Mouse (Mus musculus) kidney, postnatal 0 days (tissue): Measurements from ENCODE around the gene Arpc4. TPM values are rescaled to one million over a fixed set of nuclear protein-coding genes. Genes with fewer than 3 reads are reported as not detected.

Experiments used
- ATAC-seq: fragments of 200-750 bp; cut with Nextera tagmentation; replicated peaks from 2 replicates; pipeline ENCODE4 v1.8.0; 2017; ENCODE audit warnings: low read depth, moderate number of reproducible peaks, moderate TSS enrichment, moderate library complexity; ENCODE audit not compliant: low FRiP score
- DNase-seq: peaks from one replicate; pipeline ENCODE4 v3.0.0-alpha.2; 2016; ENCODE audit warnings: low spot score
- H3K27ac ChIP-seq: fragments of 300-500 bp; sonication (generic); 2 replicates; pipeline ENCODE4 v1.5.1; 2014; ENCODE audit warnings: mild to moderate bottlenecking
- H3K27me3 ChIP-seq: fragments of 300-500 bp; sonication (generic); 2 replicates; pipeline ENCODE4 v1.6.1; 2014; ENCODE audit warnings: low read length, mixed read lengths; ENCODE audit not compliant: insufficient read depth
- H3K36me3 ChIP-seq: fragments of 300-500 bp; sonication (generic); 2 replicates; pipeline ENCODE4 v1.6.1; 2014; ENCODE audit warnings: low read length, mixed read lengths; ENCODE audit not compliant: insufficient read depth
- H3K4me1 ChIP-seq: fragments of 300-500 bp; sonication (generic); replicated peaks from 2 replicates; pipeline ENCODE4 v1.6.1; 2014; ENCODE audit warnings: antibody characterized with exemption, low read length, mixed read lengths; ENCODE audit not compliant: insufficient read depth
- H3K4me2 ChIP-seq: fragments of 300-500 bp; sonication (generic); 2 replicates; pipeline ENCODE4 v1.6.1; 2014; ENCODE audit warnings: mild to moderate bottlenecking, low read length, moderate library complexity, mixed read lengths
- H3K4me3 ChIP-seq: fragments of 300-500 bp; sonication (generic); replicated peaks from 2 replicates; pipeline ENCODE4 v1.5.1; 2014; ENCODE audit warnings: low read depth, low read length
- H3K9ac ChIP-seq: fragments of 300-500 bp; sonication (generic); 2 replicates; pipeline ENCODE4 v1.6.1; 2014; ENCODE audit warnings: low read depth, low read length
- H3K9me3 ChIP-seq: fragments of 300-500 bp; sonication (generic); replicated peaks from 2 replicates; pipeline ENCODE4 v1.6.1; 2016; ENCODE audit warnings: low read length, inconsistent platforms, mixed read lengths
- CTCF ChIP-seq: IDR thresholded peaks from 2 replicates; pipeline ENCODE4 v1.5.1; 2016; ENCODE audit warnings: antibody characterized with exemption, low read depth, mild to moderate bottlenecking, moderate library complexity
- WGBS: fragments of 180-500 bp; shearing (Covaris S2); extraction: QIAGEN DNeasy Blood & Tissue Kit; methylation state at CpG from one replicate; pipeline ENCODE4 v1.1.7; 2014; 5-methylcytosine and 5-hydroxymethylcytosine counted together
- polyA plus RNA-seq: library from polyadenylated mRNA; unstranded; fragments of >200 nt; fragmentation: Nextera tagmentation; extraction: Ambion mirVana; gene quantifications from 2 replicates; pipeline ENCODE4 v1.2.1, GENCODE M21; 2015

The Arpc4 gene
- polyA plus RNA-seq, 1 experiment from 2014 or later, result 375 TPM

DNA sequence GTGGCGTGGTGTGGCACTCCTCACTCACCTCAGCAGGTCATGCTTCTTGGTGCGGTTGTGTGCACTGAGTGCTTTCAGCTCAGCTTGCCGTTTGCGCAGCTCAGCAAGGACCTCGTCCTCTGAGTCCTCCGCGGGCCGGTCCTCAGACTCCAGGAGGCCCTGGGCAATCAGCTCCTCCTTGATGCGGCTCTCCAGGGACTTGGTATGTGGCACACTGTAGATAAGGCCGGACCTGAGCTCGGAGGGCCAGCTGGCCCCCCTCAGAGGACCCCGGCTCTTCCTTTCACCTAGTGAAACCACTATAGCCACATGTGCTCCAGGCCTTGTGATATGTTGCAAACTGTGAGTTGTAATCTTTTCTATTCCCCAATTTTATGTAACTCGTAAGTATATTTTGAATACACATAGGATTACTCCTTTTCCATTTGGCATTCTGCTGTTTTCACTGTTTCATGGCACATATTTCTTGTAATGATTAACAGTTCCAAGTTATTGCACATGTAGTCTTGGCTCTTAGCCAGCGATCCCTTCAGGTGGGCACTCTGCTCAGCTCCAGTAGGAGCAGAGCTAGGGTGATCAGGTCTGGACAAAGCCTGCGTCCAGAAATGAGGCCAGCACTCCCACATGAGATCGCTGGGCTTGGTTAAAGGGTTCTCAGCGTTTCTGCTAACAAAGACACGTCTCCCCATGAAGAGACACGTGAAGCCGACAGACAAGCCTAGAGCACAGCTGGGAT is 7.6 kb upstream of the Arpc4 start:
- H3K27ac ChIP-seq, result peak overlapping the region; percentile 76
- TF ChIP-seq CTCF, result no peak
- 81% methylated on average over 20 of the region's 20 CpGs for WGBS
- H3K9me3 ChIP-seq, result no peaks in the 10 kb centered on the region
- no peaks in the 10 kb centered on the region for H3K27me3 ChIP-seq
- peaks cover 56% of the 10 kb centered on the region for H3K36me3 ChIP-seq
- DNase-seq (peak; percentile 38), ATAC-seq (peak; percentile 68)
- H3K9ac ChIP-seq, result no peak overlapping the region
- H3K4me1 ChIP-seq, result no peaks in the 10 kb centered on the region
- H3K4me3 ChIP-seq, result no peak overlapping the region
- H3K4me2 ChIP-seq, result no peak overlapping the region

GRCm38 (mm10) chr6:113373491-113373890 is 4.4 kb upstream of the Arpc4 start:
- TF ChIP-seq CTCF, result no peak
- Histone ChIP-seq H3K27me3 (no peaks in the 10 kb centered on the region), H3K27ac (no peak overlapping the region), H3K9ac (no peak overlapping the region), H3K9me3 (no peaks in the 10 kb centered on the region), H3K36me3 (peaks cover 55% of the 10 kb centered on the region), H3K4me1 (no peaks in the 10 kb centered on the region), H3K4me2 (no peak overlapping the region), H3K4me3 (no peak overlapping the region)
- WGBS, result 92% methylated on average over 4 of the region's 4 CpGs
- no peak for DNase-seq
- no peak for ATAC-seq

DNA sequence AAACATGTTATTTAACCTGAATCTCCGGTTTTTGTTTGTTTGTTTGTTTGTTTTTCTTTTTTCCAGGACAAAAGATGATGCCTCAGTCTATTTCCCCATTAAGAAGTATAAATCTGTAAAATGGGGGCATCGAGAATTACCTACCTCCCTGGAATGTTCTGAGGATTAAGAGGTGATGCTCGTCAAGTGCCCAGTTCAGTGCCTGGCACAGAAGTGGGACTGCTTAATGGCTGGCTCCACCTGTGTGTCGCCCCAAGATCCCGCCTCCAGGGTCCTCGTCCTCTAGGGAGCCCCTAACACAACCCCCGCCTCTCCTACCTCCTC is 781 bp upstream of the Arpc4 start:
- Histone ChIP-seq H3K9ac (peak overlapping the region; percentile 86), H3K27ac (peak overlapping the region; percentile 95), H3K4me2 (peak overlapping the region; percentile 52), H3K4me1 (peaks cover 4% of the 10 kb centered on the region), H3K4me3 (peak overlapping the region; percentile 72), H3K27me3 (no peaks in the 10 kb centered on the region), H3K36me3 (peaks cover 40% of the 10 kb centered on the region), H3K9me3 (no peaks in the 10 kb centered on the region)
- ATAC-seq, result no peak
- TF ChIP-seq CTCF, result no peak
- DNase-seq, result no peak
- WGBS, result 7% methylated on average over 7 of the region's 7 CpGs

DNA sequence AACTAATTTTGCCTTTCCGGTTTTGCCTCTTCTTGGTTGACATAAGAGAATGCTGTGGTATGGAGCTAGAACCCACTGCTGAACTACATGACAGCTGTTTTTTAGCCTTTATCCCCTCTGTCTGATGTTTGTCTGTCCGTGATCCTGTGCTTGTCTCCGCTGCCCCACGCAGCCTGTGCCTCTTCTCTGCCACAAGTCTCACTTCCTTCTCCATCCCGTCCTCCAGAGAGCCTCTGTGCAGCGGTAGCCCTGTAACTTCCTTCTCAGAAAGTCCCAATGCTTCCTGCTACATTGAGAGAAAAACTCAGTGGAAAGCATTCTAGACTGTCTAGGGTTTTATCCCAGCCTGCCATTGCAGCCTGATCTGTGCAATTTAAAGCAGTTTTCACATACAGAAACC is 1.3 kb downstream of the Arpc4 start:
- TF ChIP-seq CTCF, result no peak
- Histone ChIP-seq H3K36me3 (peaks cover 43% of the 10 kb centered on the region), H3K4me2 (peak overlapping the region; percentile 52), H3K27me3 (no peaks in the 10 kb centered on the region), H3K4me3 (peak overlapping the region; percentile 72; the same call in 1 of the 2 replicates), H3K9me3 (no peaks in the 10 kb centered on the region), H3K27ac (no peak overlapping the region), H3K9ac (0 out of 2 replicates have a peak overlapping the region, but pooled peaks have one; percentile 0), H3K4me1 (peaks cover 4% of the 10 kb centered on the region)
- DNase-seq (no peak), ATAC-seq (no peak)
- WGBS, result 79% methylated on average over 6 of the region's 6 CpGs

- Histone ChIP-seq H3K4me1 (peaks cover 4% of the 10 kb centered on the region), H3K9ac (no peak overlapping the region), H3K27ac (no peak overlapping the region), H3K4me3 (no peak overlapping the region), H3K27me3 (no peaks in the 10 kb centered on the region), H3K4me2 (no peak overlapping the region), H3K9me3 (no peaks in the 10 kb centered on the region), H3K36me3 (peaks cover 45% of the 10 kb centered on the region)
- peak; percentile 43; the same call in 1 of the 2 replicates for TF ChIP-seq CTCF
- ATAC-seq (no peak; the same call in 1 of the 2 replicates), DNase-seq (no peak)
- 87% methylated on average over 11 of the region's 11 CpGs for WGBS
Measured at GRCm38 (mm10) chr6:113380480-113380879, 2.6 kb downstream of the Arpc4 start.

- 95% methylated on average over 8 of the region's 8 CpGs for WGBS
- H3K4me3 ChIP-seq, result no peak overlapping the region
- H3K9ac ChIP-seq, result no peak overlapping the region
- H3K9me3 ChIP-seq, result no peaks in the 10 kb centered on the region
- ATAC-seq, result no peak
- TF ChIP-seq CTCF, result no peak
- DNase-seq, result no peak
- H3K27ac ChIP-seq, result no peak overlapping the region
- H3K4me2 ChIP-seq, result no peak overlapping the region
- H3K4me1 ChIP-seq, result no peaks in the 10 kb centered on the region
- peaks cover 72% of the 10 kb centered on the region for H3K36me3 ChIP-seq
- no peaks in the 10 kb centered on the region for H3K27me3 ChIP-seq
Measured at GRCm38 (mm10) chr6:113384351-113384927, 6.5 kb downstream of the Arpc4 start.
